Mouse (Mus musculus): ENCODE data around the gene Mark4. TPM values are rescaled to one million over a fixed set of nuclear protein-coding genes. Genes with fewer than 3 reads are reported as not detected.

Gene Mark4
- polyA plus RNA-seq, 1 experiment from 2014 or later, result 12.1 TPM

GRCm38 (mm10) chr7:19420821-19421636 lies 37.6 kb downstream of the Mark4 start:
- Histone ChIP-seq H3K27me3 (ENCODE audit: control insufficient read depth, insufficient read depth, low read length) (peaks cover 28% of the 10 kb centered on the region), H3K4me2 (replicated peaks; ENCODE audit: low read depth, low read length) (peak overlapping the region; percentile 63), H3K9me3 (ENCODE audit: control insufficient read depth, low read length) (no peaks in the 10 kb centered on the region), H3K36me3 (ENCODE audit: control insufficient read depth, insufficient read depth, low read length) (peaks cover 13% of the 10 kb centered on the region), H3K4me1 (ENCODE audit: control insufficient read depth, insufficient read depth, low read length) (peaks cover 3% of the 10 kb centered on the region; the same call in 1 of the 2 replicates), H3K9ac (ENCODE audit: low read depth, low read length) (no peak overlapping the region), H3K4me3 (ENCODE audit: low read length) (peak overlapping the region; percentile 33), H3K27ac (ENCODE audit: low read depth, low read length) (no peak overlapping the region)
- 13% methylated on average over 43 of the region's 43 CpGs for WGBS
- peak; percentile 95 for ATAC-seq (ENCODE audit: low FRiP score, low TSS enrichment)

GRCm38 (mm10) chr7:19420121-19420520 lies 38.5 kb downstream of the Mark4 start:
- ATAC-seq (ENCODE audit: low FRiP score, low TSS enrichment), result no peak
- no peak overlapping the region for H3K9ac ChIP-seq (ENCODE audit: low read depth, low read length)
- peaks cover 4% of the 10 kb centered on the region for H3K36me3 ChIP-seq (ENCODE audit: control insufficient read depth, insufficient read depth, low read length)
- H3K27me3 ChIP-seq (ENCODE audit: control insufficient read depth, insufficient read depth, low read length), result peaks cover 31% of the 10 kb centered on the region
- peak overlapping the region; percentile 19; the same call in 1 of the 2 replicates for H3K4me2 ChIP-seq (replicated peaks; ENCODE audit: low read depth, low read length)
- peak overlapping the region; percentile 16 for H3K4me3 ChIP-seq (ENCODE audit: low read length)
- H3K4me1 ChIP-seq (ENCODE audit: control insufficient read depth, insufficient read depth, low read length), result peaks cover 3% of the 10 kb centered on the region; the same call in 1 of the 2 replicates
- no peak overlapping the region for H3K27ac ChIP-seq (ENCODE audit: low read depth, low read length)
- 6% methylated on average over 28 of the region's 28 CpGs for WGBS
- no peaks in the 10 kb centered on the region for H3K9me3 ChIP-seq (ENCODE audit: control insufficient read depth, low read length)

- no peak overlapping the region for H3K27ac ChIP-seq (ENCODE audit: low read depth, low read length)
- peaks cover 3% of the 10 kb centered on the region; the same call in 1 of the 2 replicates for H3K4me1 ChIP-seq (ENCODE audit: control insufficient read depth, insufficient read depth, low read length)
- H3K9me3 ChIP-seq (ENCODE audit: control insufficient read depth, low read length), result no peaks in the 10 kb centered on the region
- peaks cover 30% of the 10 kb centered on the region for H3K27me3 ChIP-seq (ENCODE audit: control insufficient read depth, insufficient read depth, low read length)
- ATAC-seq (ENCODE audit: low FRiP score, low TSS enrichment), result no peak
- H3K9ac ChIP-seq (ENCODE audit: low read depth, low read length), result no peak overlapping the region
- H3K4me2 ChIP-seq (replicated peaks; ENCODE audit: low read depth, low read length), result no peak overlapping the region
- WGBS, result 71% methylated on average over 15 of the region's 15 CpGs
- H3K4me3 ChIP-seq (ENCODE audit: low read length), result no peak overlapping the region
- H3K36me3 ChIP-seq (ENCODE audit: control insufficient read depth, insufficient read depth, low read length), result no peaks in the 10 kb centered on the region
Measured at GRCm38 (mm10) chr7:19416590-19416989, 42.0 kb downstream of the Mark4 start.

GRCm38 (mm10) chr7:19413525-19413924 lies 45.1 kb downstream of the Mark4 start:
- no peaks in the 10 kb centered on the region for H3K36me3 ChIP-seq (ENCODE audit: control insufficient read depth, insufficient read depth, low read length)
- no peaks in the 10 kb centered on the region for H3K4me1 ChIP-seq (ENCODE audit: control insufficient read depth, insufficient read depth, low read length)
- no peak overlapping the region for H3K4me2 ChIP-seq (replicated peaks; ENCODE audit: low read depth, low read length)
- H3K4me3 ChIP-seq (ENCODE audit: low read length), result no peak overlapping the region
- no peak overlapping the region for H3K27ac ChIP-seq (ENCODE audit: low read depth, low read length)
- no peak for ATAC-seq (ENCODE audit: low FRiP score, low TSS enrichment)
- H3K9me3 ChIP-seq (ENCODE audit: control insufficient read depth, low read length), result no peaks in the 10 kb centered on the region
- 83% methylated on average over 3 of the region's 3 CpGs for WGBS
- H3K9ac ChIP-seq (ENCODE audit: low read depth, low read length), result no peak overlapping the region
- peaks cover 12% of the 10 kb centered on the region; the same call in 1 of the 2 replicates for H3K27me3 ChIP-seq (ENCODE audit: control insufficient read depth, insufficient read depth, low read length)

GRCm38 (mm10) chr7:19411783-19412182 lies 46.8 kb downstream of the Mark4 start:
- no peaks in the 10 kb centered on the region for H3K4me1 ChIP-seq (ENCODE audit: control insufficient read depth, insufficient read depth, low read length)
- no peaks in the 10 kb centered on the region for H3K9me3 ChIP-seq (ENCODE audit: control insufficient read depth, low read length)
- no peak overlapping the region for H3K9ac ChIP-seq (ENCODE audit: low read depth, low read length)
- H3K27ac ChIP-seq (ENCODE audit: low read depth, low read length), result no peak overlapping the region
- no peak overlapping the region for H3K4me2 ChIP-seq (replicated peaks; ENCODE audit: low read depth, low read length)
- WGBS, result 80% methylated on average over 5 of the region's 5 CpGs
- no peaks in the 10 kb centered on the region for H3K36me3 ChIP-seq (ENCODE audit: control insufficient read depth, insufficient read depth, low read length)
- H3K27me3 ChIP-seq (ENCODE audit: control insufficient read depth, insufficient read depth, low read length), result peaks cover 6% of the 10 kb centered on the region; the same call in 1 of the 2 replicates
- ATAC-seq (ENCODE audit: low FRiP score, low TSS enrichment), result no peak
- H3K4me3 ChIP-seq (ENCODE audit: low read length), result no peak overlapping the region

GRCm38 (mm10) chr7:19410766-19411344 lies 47.8 kb downstream of the Mark4 start:
- H3K4me3 ChIP-seq (ENCODE audit: low read length), result no peak overlapping the region
- no peaks in the 10 kb centered on the region for H3K36me3 ChIP-seq (ENCODE audit: control insufficient read depth, insufficient read depth, low read length)
- WGBS, result 76% methylated on average over 11 of the region's 11 CpGs
- H3K27me3 ChIP-seq (ENCODE audit: control insufficient read depth, insufficient read depth, low read length), result peaks cover 3% of the 10 kb centered on the region; the same call in 1 of the 2 replicates
- H3K4me2 ChIP-seq (replicated peaks; ENCODE audit: low read depth, low read length), result no peak overlapping the region
- H3K4me1 ChIP-seq (ENCODE audit: control insufficient read depth, insufficient read depth, low read length), result no peaks in the 10 kb centered on the region
- no peak overlapping the region for H3K27ac ChIP-seq (ENCODE audit: low read depth, low read length)
- no peak for ATAC-seq (ENCODE audit: low FRiP score, low TSS enrichment)
- no peaks in the 10 kb centered on the region for H3K9me3 ChIP-seq (ENCODE audit: control insufficient read depth, low read length)
- H3K9ac ChIP-seq (ENCODE audit: low read depth, low read length), result no peak overlapping the region

- Histone ChIP-seq H3K27ac (ENCODE audit: low read depth, low read length) (no peak overlapping the region), H3K36me3 (ENCODE audit: control insufficient read depth, insufficient read depth, low read length) (no peaks in the 10 kb centered on the region), H3K4me3 (ENCODE audit: low read length) (no peak overlapping the region), H3K9me3 (ENCODE audit: control insufficient read depth, low read length) (no peaks in the 10 kb centered on the region), H3K27me3 (ENCODE audit: control insufficient read depth, insufficient read depth, low read length) (peaks cover 5% of the 10 kb centered on the region), H3K9ac (ENCODE audit: low read depth, low read length) (no peak overlapping the region), H3K4me2 (replicated peaks; ENCODE audit: low read depth, low read length) (no peak overlapping the region), H3K4me1 (ENCODE audit: control insufficient read depth, insufficient read depth, low read length) (no peaks in the 10 kb centered on the region)
- ATAC-seq (ENCODE audit: low FRiP score, low TSS enrichment), result no peak
- WGBS, result 34% methylated on average over 6 of the region's 6 CpGs
Measured at GRCm38 (mm10) chr7:19409753-19410152, 48.9 kb downstream of the Mark4 start.

GRCm38 (mm10) chr7:19405417-19405816 lies 53.2 kb downstream of the Mark4 start:
- no peaks in the 10 kb centered on the region for H3K36me3 ChIP-seq (ENCODE audit: control insufficient read depth, insufficient read depth, low read length)
- H3K27me3 ChIP-seq (ENCODE audit: control insufficient read depth, insufficient read depth, low read length), result peaks cover 32% of the 10 kb centered on the region
- no peak overlapping the region; the same call in 1 of the 2 replicates for H3K4me2 ChIP-seq (replicated peaks; ENCODE audit: low read depth, low read length)
- H3K4me1 ChIP-seq (ENCODE audit: control insufficient read depth, insufficient read depth, low read length), result no peaks in the 10 kb centered on the region
- peak; percentile 65 for ATAC-seq (ENCODE audit: low FRiP score, low TSS enrichment)
- H3K9ac ChIP-seq (ENCODE audit: low read depth, low read length), result no peak overlapping the region
- 3% methylated on average over 19 of the region's 19 CpGs for WGBS
- H3K27ac ChIP-seq (ENCODE audit: low read depth, low read length), result no peak overlapping the region
- no peak overlapping the region for H3K4me3 ChIP-seq (ENCODE audit: low read length)
- peaks cover 3% of the 10 kb centered on the region; the same call in 1 of the 2 replicates for H3K9me3 ChIP-seq (ENCODE audit: control insufficient read depth, low read length)

- Histone ChIP-seq H3K27ac (ENCODE audit: low read depth, low read length) (no peak within 1 kb of the TSS), H3K4me2 (replicated peaks; ENCODE audit: low read depth, low read length) (peak within 1 kb of the TSS; percentile 96), H3K9ac (ENCODE audit: low read depth, low read length) (peak within 1 kb of the TSS; percentile 60), H3K4me1 (ENCODE audit: control insufficient read depth, insufficient read depth, low read length) (no peaks in the 10 kb centered on the region), H3K9me3 (ENCODE audit: control insufficient read depth, low read length) (peaks cover 3% of the 10 kb centered on the region; the same call in 1 of the 2 replicates), H3K4me3 (ENCODE audit: low read length) (peak within 1 kb of the TSS; percentile 62), H3K27me3 (ENCODE audit: control insufficient read depth, insufficient read depth, low read length) (peaks cover 32% of the 10 kb centered on the region), H3K36me3 (ENCODE audit: control insufficient read depth, insufficient read depth, low read length) (no peaks in the 10 kb centered on the region)
- ATAC-seq (ENCODE audit: low FRiP score, low TSS enrichment), result no peak
- WGBS, result 47% methylated on average over 7 of the region's 7 CpGs
Measured at GRCm38 (mm10) chr7:19404476-19404875, 54.1 kb downstream of the Mark4 start, which contains the start of gene Ckm. Gene Ckm, plus strand, starts transcription at chr7:19404776.
